Comparison of ENCODE assay signal across 29 mouse cellular contexts in genomic region chr2:11189150-11189767, GRCm38 (mm10). TPM values are rescaled to one million over a fixed set of nuclear protein-coding genes. Genes with fewer than 3 reads are reported as not detected.
A peak's percentile ranks its signal among the peaks of the same experiment; 100 is the strongest.
DNase-seq lines count a peak whose midpoint lies in the region; ATAC-seq and TF ChIP-seq lines count a peak whose summit lies in the region.
"Had no signal": no experiment of that assay in that cellular context is flagged by ENCODE, and none has a peak within 500 bp of the region (broad histone marks: within the 10 kb centered on the region; RNA-seq: fewer than 3 reads in every experiment).

No protein-coding gene starts in this region.

- H3K4me3 ChIP-seq in spleen, adult 2 months (ENCODE audit: extremely low read depth, insufficient read depth, insufficient read length) = no peak overlapping the region
- no peak overlapping the region for H3K4me3 ChIP-seq in intestine, postnatal 0 days (ENCODE audit: low read depth, low read length)
- H3K4me3 ChIP-seq: embryonic facial prominence, embryonic 13.5 days; embryonic facial prominence, embryonic 15.5 days; erythroblast, embryonic 14.5 days; forebrain, embryonic 10.5 days; forebrain, embryonic 12.5 days had no signal

- H3K27me3 ChIP-seq in spleen, adult 2 months (ENCODE audit: control insufficient read depth, insufficient read depth, low read length) = no peaks in the 10 kb centered on the region
- no peaks in the 10 kb centered on the region for H3K27me3 ChIP-seq in intestine, postnatal 0 days (replicated peaks; ENCODE audit: control insufficient read depth, insufficient read depth, low read length)
- H3K27me3 ChIP-seq: CH12.LX; embryonic facial prominence, embryonic 13.5 days; embryonic facial prominence, embryonic 15.5 days; forebrain, embryonic 12.5 days had no signal

- intact Hi-C loops in heart, postnatal 14 days (cut with DNase I) = no loop called here

- TF ChIP-seq CTCF in spleen, adult 2 months (IDR thresholded peaks at IDR 0.05; ENCODE audit: extremely low read depth, insufficient read depth, insufficient read length, insufficient replicate concordance) = no peak
- TF ChIP-seq CTCF in intestine, postnatal 0 days (IDR thresholded peaks at IDR 0.05; ENCODE audit: low read depth) = no peak

- ATAC-seq in intestine, postnatal 0 days = no peak
- ATAC-seq: activated CD4-positive, CD25-positive, alpha-beta regulatory T cell, adult 4 months; forebrain, embryonic 14.5 days; forebrain, embryonic 16.5 days; Patski had no signal

- no peak overlapping the region for H3K4me2 ChIP-seq in intestine, postnatal 0 days (replicated peaks; ENCODE audit: low read depth)
- H3K4me2 ChIP-seq: embryonic facial prominence, embryonic 13.5 days; embryonic facial prominence, embryonic 15.5 days; forebrain, embryonic 12.5 days had no signal

- no peak overlapping the region for H3K9ac ChIP-seq in intestine, postnatal 0 days (ENCODE audit: low read depth, low read length)
- H3K9ac ChIP-seq: embryonic facial prominence, embryonic 13.5 days; embryonic facial prominence, embryonic 15.5 days; forebrain, embryonic 12.5 days had no signal

- H3K36me3 ChIP-seq in spleen, adult 2 months (ENCODE audit: control insufficient read depth, insufficient read depth, low read length) = no peaks in the 10 kb centered on the region
- H3K36me3 ChIP-seq in intestine, postnatal 0 days (ENCODE audit: control insufficient read depth, insufficient read depth) = no peaks in the 10 kb centered on the region
- H3K36me3 ChIP-seq: embryonic facial prominence, embryonic 13.5 days; embryonic facial prominence, embryonic 15.5 days; forebrain, embryonic 10.5 days; forebrain, embryonic 12.5 days; G1E had no signal

- H3K27ac ChIP-seq in spleen, adult 2 months (ENCODE audit: insufficient read depth, low read length) = peak overlapping the region; percentile 71
- H3K27ac ChIP-seq in intestine, postnatal 0 days (ENCODE audit: low read depth, low read length) = no peak overlapping the region
- H3K27ac ChIP-seq: embryonic facial prominence, embryonic 13.5 days; embryonic facial prominence, embryonic 15.5 days; forebrain, embryonic 10.5 days; forebrain, embryonic 12.5 days had no signal

- peak; percentile 81 for DNase-seq in heart, adult 11 months
- no peak for DNase-seq in heart, postnatal 14 days
- no peak for DNase-seq in spleen, adult 2 months (ENCODE audit: low read depth in 1 of 2, low spot score in 2 of 2)
- no peak for DNase-seq in spleen, adult 12 weeks (ENCODE audit: low spot score)
- peak; percentile 64 for DNase-seq in CD4-positive helper T cell, adult 2 months (ENCODE audit: low read depth, low spot score)
- DNase-seq in induced T-regulatory cell, adult 2 months (ENCODE audit: low read depth) = peak; percentile 62
- DNase-seq in adipocyte (ENCODE audit: low spot score) = no peak
- DNase-seq: adrenal gland, adult 2 months; adrenal gland, postnatal 10 days; adrenal gland, postnatal 25 days; cerebellum, adult 11 months; cerebellum, adult 18-20 months; cerebellum, adult 8-10 months; cerebellum, adult 9-11 months; cerebellum, postnatal 14 days; cerebellum, postnatal 36 days; embryo, embryonic 11 days had no signal

- H3K9me3 ChIP-seq in intestine, postnatal 0 days (ENCODE audit: control insufficient read depth) = no peaks in the 10 kb centered on the region
- H3K9me3 ChIP-seq: embryonic facial prominence, embryonic 13.5 days; embryonic facial prominence, embryonic 15.5 days; forebrain, embryonic 10.5 days; forebrain, embryonic 12.5 days; G1E had no signal

- no peak for TF ChIP-seq POLR2A in spleen, adult 2 months (IDR thresholded peaks at IDR 0.05; ENCODE audit: low read depth, low read length)

- 77% methylated on average over 4 of the region's 4 CpGs for WGBS in spleen, adult 2 months
- WGBS in intestine, postnatal 0 days = 87% methylated on average over 4 of the region's 4 CpGs

- peaks cover 31% of the 10 kb centered on the region; the same call in 1 of the 2 replicates for H3K4me1 ChIP-seq in spleen, adult 2 months (ENCODE audit: control insufficient read depth, insufficient read depth, insufficient read length)
- H3K4me1 ChIP-seq in intestine, postnatal 0 days (replicated peaks; ENCODE audit: control insufficient read depth, insufficient read depth, low read length) = no peaks in the 10 kb centered on the region
- H3K4me1 ChIP-seq: embryonic facial prominence, embryonic 15.5 days; forebrain, embryonic 10.5 days; forebrain, embryonic 12.5 days had no signal

RNA-seq across cellular contexts. Expression of gene Prkcq, which starts 17.4 kb away (rescaled TPM):
- total RNA-seq in heart, postnatal 14 days (2021) = 1 to 10 TPM; 1.8 to 2.9 TPM
- 9.3 and 11.2 TPM in 2 replicates for polyA plus RNA-seq in spleen, adult 2 months (2012; rRNA removed)
- polyA plus RNA-seq in intestine, postnatal 0 days (2015; fragmentation: Nextera tagmentation; extraction: Ambion mirVana) = 1.1 and 1.8 TPM in 2 replicates
- total RNA-seq: CH12.LX had no signal
- polyA plus RNA-seq: erythroblast, embryonic 14.5 days; G1E had no signal

Comparison
In these comparisons a context has a peak if more than half of its experiments do, and no peak if none do; other contexts are left out.
1. DNase-seq: peak in heart, adult 11 months (single experiment), CD4-positive helper T cell, adult 2 months (single experiment) and induced T-regulatory cell, adult 2 months (single experiment); none in heart, postnatal 14 days (0 of 2), spleen, adult 2 months (0 of 2), spleen, adult 12 weeks (single experiment) and adipocyte (single experiment).